Mouse (Mus musculus): ENCODE results near the gene Dock9.

Gene Dock9

DNA sequence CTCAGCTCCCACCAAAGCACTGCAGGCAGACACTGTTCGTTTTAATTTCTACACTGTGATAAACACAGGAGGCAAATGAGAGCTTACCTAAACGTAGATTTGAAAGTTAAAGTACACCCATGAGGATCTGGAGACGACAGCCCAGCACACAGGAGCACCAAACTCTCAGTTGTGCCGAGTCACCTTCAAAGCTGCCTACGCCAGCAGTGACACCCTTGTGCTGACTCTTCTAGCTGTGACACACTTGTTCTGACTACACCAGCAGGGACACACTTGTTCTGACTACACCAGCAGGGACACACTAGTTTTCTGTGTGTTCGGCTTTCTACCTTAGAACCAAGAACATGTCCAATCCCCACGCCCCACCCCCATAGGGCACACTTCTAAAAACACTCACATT lies 110.4 kb downstream of the Dock9 start:
- Histone ChIP-seq H3K27me3 (ENCODE audit: insufficient read depth, low read length) (no peaks in the 10 kb centered on the region), H3K36me3 (ENCODE audit: insufficient read depth, low read length) (no peaks in the 10 kb centered on the region), H3K4me3 (replicated peaks; ENCODE audit: low read length) (no peak overlapping the region), H3K4me1 (replicated peaks; ENCODE audit: low read depth, low read length) (peaks cover 19% of the 10 kb centered on the region), H3K9me3 (ENCODE audit: low read length) (no peaks in the 10 kb centered on the region)
- TF ChIP-seq NANOG (IDR thresholded peaks at IDR 0.05; ENCODE audit: borderline replicate concordance, low read length) = no peak
- no peak for TF ChIP-seq CTCF (conservative IDR thresholded peaks at IDR 0.05; ENCODE audit: low read length)
- TF ChIP-seq POU5F1 (IDR thresholded peaks at IDR 0.05; ENCODE audit: borderline replicate concordance, low read length) = no peak

DNA sequence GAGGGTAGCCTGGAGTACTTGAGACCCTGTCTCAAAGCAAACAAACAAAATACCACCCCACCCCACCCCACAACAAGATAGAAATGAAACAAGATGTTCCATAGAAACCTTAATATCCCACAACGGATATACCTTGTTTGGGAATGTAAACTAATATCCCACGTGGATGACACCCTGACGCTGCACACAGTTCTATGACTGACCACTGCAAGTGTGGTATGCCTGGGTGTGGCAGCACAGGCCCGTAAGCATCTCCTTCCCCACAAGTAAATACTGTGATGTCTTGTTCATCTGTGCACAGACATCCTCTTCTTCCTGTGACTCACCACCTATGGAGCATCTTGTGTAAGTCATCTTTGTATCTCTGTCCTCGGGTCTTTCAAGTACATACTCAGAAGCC lies 118.7 kb downstream of the Dock9 start:
- Histone ChIP-seq H3K36me3 (ENCODE audit: insufficient read depth, low read length) (no peaks in the 10 kb centered on the region), H3K4me3 (replicated peaks; ENCODE audit: low read length) (no peak overlapping the region), H3K27me3 (ENCODE audit: insufficient read depth, low read length) (no peaks in the 10 kb centered on the region), H3K4me1 (replicated peaks; ENCODE audit: low read depth, low read length) (peaks cover 37% of the 10 kb centered on the region), H3K9me3 (ENCODE audit: low read length) (no peaks in the 10 kb centered on the region)
- TF ChIP-seq CTCF (conservative IDR thresholded peaks at IDR 0.05; ENCODE audit: low read length) = no peak
- no peak for TF ChIP-seq POU5F1 (IDR thresholded peaks at IDR 0.05; ENCODE audit: borderline replicate concordance, low read length)
- no peak for TF ChIP-seq NANOG (IDR thresholded peaks at IDR 0.05; ENCODE audit: borderline replicate concordance, low read length)

DNA sequence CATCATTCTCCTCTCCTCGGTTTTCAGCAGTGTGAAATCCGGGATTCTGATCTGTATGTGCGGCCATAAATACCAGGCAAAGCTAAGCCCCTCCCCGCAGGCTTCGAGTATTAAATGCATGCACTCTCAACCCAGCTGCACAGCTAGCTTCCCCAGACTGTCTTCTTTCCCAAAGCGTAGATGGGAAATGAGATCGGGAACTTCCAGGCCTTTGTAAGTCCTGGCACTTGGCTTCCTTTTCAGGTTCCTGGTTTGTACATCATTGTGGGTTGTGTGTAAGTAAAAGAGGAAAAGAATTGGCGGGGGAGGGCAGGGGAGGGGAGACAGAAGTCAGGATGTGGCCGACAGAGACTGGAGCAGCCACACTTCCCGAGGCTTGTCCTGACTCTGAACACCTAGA lies 119.2 kb downstream of the Dock9 start:
- no peak overlapping the region for H3K4me3 ChIP-seq (replicated peaks; ENCODE audit: low read length)
- no peaks in the 10 kb centered on the region for H3K27me3 ChIP-seq (ENCODE audit: insufficient read depth, low read length)
- no peaks in the 10 kb centered on the region for H3K36me3 ChIP-seq (ENCODE audit: insufficient read depth, low read length)
- TF ChIP-seq POU5F1 (IDR thresholded peaks at IDR 0.05; ENCODE audit: borderline replicate concordance, low read length) = no peak
- no peak for TF ChIP-seq CTCF (conservative IDR thresholded peaks at IDR 0.05; ENCODE audit: low read length)
- TF ChIP-seq NANOG (IDR thresholded peaks at IDR 0.05; ENCODE audit: borderline replicate concordance, low read length) = no peak
- H3K9me3 ChIP-seq (ENCODE audit: low read length) = no peaks in the 10 kb centered on the region
- peaks cover 37% of the 10 kb centered on the region for H3K4me1 ChIP-seq (replicated peaks; ENCODE audit: low read depth, low read length)

DNA sequence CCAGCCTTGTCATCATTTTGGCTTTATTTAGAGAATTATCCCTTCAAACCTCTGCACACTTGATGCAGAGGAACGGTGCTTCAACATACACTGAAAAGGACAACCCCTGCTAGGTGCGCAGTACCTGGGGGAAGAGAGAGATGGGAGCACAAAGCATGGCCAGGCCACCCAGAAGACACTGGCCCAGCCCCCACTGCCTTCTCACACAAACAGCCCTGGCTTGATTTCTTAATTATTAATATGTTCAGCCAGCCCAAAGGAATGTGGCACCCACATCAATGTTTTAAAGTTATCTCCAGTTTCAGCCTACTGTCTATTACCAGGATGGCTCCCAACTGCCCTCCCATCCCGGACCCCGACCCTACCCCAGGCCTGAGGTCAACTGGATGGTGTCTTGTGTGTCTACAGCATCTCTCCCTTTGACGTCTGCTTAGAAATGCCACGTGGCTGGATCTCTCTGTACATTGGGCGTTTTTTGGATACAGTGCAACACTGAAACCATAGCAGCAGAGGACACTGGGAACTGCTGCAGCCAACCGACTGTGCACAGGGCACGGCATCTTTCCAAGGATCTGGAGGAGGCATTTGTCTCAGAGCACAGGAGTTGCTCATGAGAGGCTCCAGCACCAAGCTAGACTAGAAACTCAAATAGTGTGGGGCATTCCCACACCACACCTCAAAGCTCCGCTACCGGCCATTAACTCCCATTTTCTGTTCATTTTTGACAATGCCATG lies 120.9 kb downstream of the Dock9 start:
- no peak for TF ChIP-seq POU5F1 (IDR thresholded peaks at IDR 0.05; ENCODE audit: borderline replicate concordance, low read length)
- TF ChIP-seq CTCF (conservative IDR thresholded peaks at IDR 0.05; ENCODE audit: low read length) = no peak
- H3K4me1 ChIP-seq (replicated peaks; ENCODE audit: low read depth, low read length) = peaks cover 42% of the 10 kb centered on the region
- H3K9me3 ChIP-seq (ENCODE audit: low read length) = no peaks in the 10 kb centered on the region
- H3K4me3 ChIP-seq (replicated peaks; ENCODE audit: low read length) = no peak overlapping the region
- H3K36me3 ChIP-seq (ENCODE audit: insufficient read depth, low read length) = no peaks in the 10 kb centered on the region
- no peaks in the 10 kb centered on the region for H3K27me3 ChIP-seq (ENCODE audit: insufficient read depth, low read length)

DNA sequence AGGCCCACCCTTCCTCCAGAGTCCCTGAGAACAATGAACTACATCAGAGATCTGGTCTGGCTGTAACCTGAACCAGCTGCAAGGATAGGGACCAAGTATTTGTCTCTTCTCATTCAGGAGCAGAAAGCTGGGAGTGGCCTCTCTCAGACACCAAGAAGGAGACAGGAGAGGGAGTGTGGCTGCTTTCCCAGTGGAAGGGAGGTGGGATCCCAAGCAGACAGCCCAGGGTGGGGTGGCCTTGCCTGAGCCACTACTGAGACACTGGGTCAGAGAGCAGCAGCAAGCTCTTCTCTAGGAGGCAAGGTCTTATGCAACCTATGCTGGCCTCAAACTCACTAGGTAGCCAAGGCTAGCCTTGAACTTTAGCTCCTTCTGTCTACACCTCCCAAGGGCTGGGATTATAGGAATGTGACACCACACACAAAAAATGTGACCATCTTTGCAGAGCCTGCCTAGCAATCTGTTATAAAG lies 121.5 kb downstream of the Dock9 start:
- no peaks in the 10 kb centered on the region for H3K27me3 ChIP-seq (ENCODE audit: insufficient read depth, low read length)
- no peaks in the 10 kb centered on the region for H3K9me3 ChIP-seq (ENCODE audit: low read length)
- TF ChIP-seq NANOG (IDR thresholded peaks at IDR 0.05; ENCODE audit: borderline replicate concordance, low read length) (no peak; the same call in 1 of the 2 replicates), POU5F1 (IDR thresholded peaks at IDR 0.05; ENCODE audit: borderline replicate concordance, low read length) (no peak), CTCF (conservative IDR thresholded peaks at IDR 0.05; ENCODE audit: low read length) (no peak)
- peaks cover 42% of the 10 kb centered on the region for H3K4me1 ChIP-seq (replicated peaks; ENCODE audit: low read depth, low read length)
- no peak overlapping the region for H3K4me3 ChIP-seq (replicated peaks; ENCODE audit: low read length)
- H3K36me3 ChIP-seq (ENCODE audit: insufficient read depth, low read length) = no peaks in the 10 kb centered on the region

DNA sequence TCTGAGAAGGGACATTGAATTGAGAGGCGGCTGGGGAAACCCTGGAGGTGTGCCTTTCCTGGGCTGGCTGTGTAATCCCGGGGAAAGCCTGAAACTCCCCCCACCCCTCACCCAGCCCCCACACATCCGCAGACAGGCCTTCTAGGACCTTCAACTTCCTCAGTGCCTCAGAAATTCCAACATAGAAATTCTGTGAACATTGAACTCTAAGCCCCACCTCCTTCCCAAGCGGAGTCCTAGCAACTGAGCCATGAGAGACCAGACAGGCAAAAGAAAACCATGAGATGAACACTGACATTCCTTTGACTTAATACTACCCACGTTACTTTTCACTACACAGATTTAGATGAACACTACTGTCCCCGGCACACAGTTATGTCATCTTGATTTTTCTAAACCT lies 122.1 kb downstream of the Dock9 start:
- Histone ChIP-seq H3K9me3 (ENCODE audit: low read length) (no peaks in the 10 kb centered on the region), H3K4me1 (replicated peaks; ENCODE audit: low read depth, low read length) (peaks cover 42% of the 10 kb centered on the region), H3K36me3 (ENCODE audit: insufficient read depth, low read length) (no peaks in the 10 kb centered on the region), H3K27me3 (ENCODE audit: insufficient read depth, low read length) (no peaks in the 10 kb centered on the region), H3K4me3 (replicated peaks; ENCODE audit: low read length) (no peak overlapping the region)
- TF ChIP-seq CTCF (conservative IDR thresholded peaks at IDR 0.05; ENCODE audit: low read length) = no peak
- no peak for TF ChIP-seq NANOG (IDR thresholded peaks at IDR 0.05; ENCODE audit: borderline replicate concordance, low read length)
- TF ChIP-seq POU5F1 (IDR thresholded peaks at IDR 0.05; ENCODE audit: borderline replicate concordance, low read length) = no peak

DNA sequence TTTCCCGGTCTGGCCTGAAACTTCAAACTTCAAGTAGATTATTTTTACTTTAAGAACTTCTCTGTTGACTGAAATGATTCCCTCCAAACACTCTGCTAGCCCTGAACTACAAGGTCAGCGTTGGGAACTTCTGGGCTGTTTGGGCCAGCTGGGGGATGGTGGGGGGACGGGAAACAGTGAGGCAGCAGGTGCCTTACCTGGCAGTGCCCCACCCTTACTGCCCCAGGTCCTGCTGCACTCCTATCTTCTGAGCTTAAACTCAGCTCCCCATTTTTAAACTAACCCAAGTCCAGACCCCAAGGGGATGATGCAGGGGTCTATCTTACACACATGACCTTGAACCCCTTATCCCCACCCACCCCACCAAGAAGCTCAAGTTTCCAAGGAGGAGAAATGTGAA lies 122.5 kb downstream of the Dock9 start:
- TF ChIP-seq POU5F1 (IDR thresholded peaks at IDR 0.05; ENCODE audit: borderline replicate concordance, low read length) = no peak
- no peak for TF ChIP-seq NANOG (IDR thresholded peaks at IDR 0.05; ENCODE audit: borderline replicate concordance, low read length)
- TF ChIP-seq CTCF (conservative IDR thresholded peaks at IDR 0.05; ENCODE audit: low read length) = no peak
- Histone ChIP-seq H3K27me3 (ENCODE audit: insufficient read depth, low read length) (no peaks in the 10 kb centered on the region), H3K4me1 (replicated peaks; ENCODE audit: low read depth, low read length) (peaks cover 42% of the 10 kb centered on the region), H3K36me3 (ENCODE audit: insufficient read depth, low read length) (no peaks in the 10 kb centered on the region), H3K9me3 (ENCODE audit: low read length) (no peaks in the 10 kb centered on the region), H3K4me3 (replicated peaks; ENCODE audit: low read length) (no peak overlapping the region)

DNA sequence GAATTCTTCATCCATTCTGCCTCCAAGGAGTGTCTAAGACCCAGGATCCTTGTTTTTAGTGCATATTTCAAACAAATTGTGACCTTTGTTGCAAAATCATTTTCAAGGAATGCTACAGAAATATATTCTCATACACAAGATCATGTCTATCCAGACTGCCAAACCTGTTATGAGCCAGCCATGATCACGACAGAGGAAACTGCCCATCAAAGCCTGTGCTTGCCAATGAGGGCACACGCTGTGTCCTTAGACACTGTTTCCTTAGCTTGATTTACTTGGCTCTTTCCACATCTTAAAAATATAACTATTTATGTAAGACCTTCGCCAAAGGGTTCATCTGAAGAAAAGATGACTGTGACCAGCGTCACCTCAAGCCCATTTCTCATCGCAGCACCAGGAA lies 127.6 kb downstream of the Dock9 start:
- Histone ChIP-seq H3K36me3 (ENCODE audit: insufficient read depth, low read length) (no peaks in the 10 kb centered on the region), H3K9me3 (ENCODE audit: low read length) (no peaks in the 10 kb centered on the region)
- TF ChIP-seq POU5F1 (IDR thresholded peaks at IDR 0.05; ENCODE audit: borderline replicate concordance, low read length) (no peak), NANOG (IDR thresholded peaks at IDR 0.05; ENCODE audit: borderline replicate concordance, low read length) (no peak), CTCF (conservative IDR thresholded peaks at IDR 0.05; ENCODE audit: low read length) (no peak)

More for the DNA sequence above, 127.6 kb downstream of the Dock9 start:
- Histone ChIP-seq H3K27me3 (ENCODE audit: insufficient read depth, low read length) (no peaks in the 10 kb centered on the region), H3K4me3 (replicated peaks; ENCODE audit: low read length) (no peak overlapping the region), H3K4me1 (replicated peaks; ENCODE audit: low read depth, low read length) (peaks cover 15% of the 10 kb centered on the region)
